ENCODE assay signal across 8 mouse cellular contexts in the genomic region with DNA sequence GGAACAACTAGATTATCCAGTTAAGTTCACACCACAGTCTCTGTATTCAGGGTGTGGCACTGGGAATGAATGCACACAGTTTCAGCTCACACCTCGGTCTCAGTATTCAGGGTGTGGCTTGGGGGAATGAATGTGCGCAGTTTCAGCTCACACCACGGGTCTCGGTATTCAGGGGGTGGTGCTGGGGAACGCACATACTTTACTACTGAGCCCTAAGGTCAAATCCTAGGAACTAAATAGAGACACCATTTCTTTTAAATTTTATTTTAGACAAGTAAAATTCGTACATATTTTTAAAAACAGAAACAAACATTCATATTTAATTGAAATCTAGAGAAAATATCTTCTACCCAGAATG. TPM values are rescaled to one million over a fixed set of nuclear protein-coding genes. Genes with fewer than 3 reads are reported as not detected.
DNase-seq lines count a peak whose midpoint lies in the region; ATAC-seq and TF ChIP-seq lines count a peak whose summit lies in the region.

No protein-coding gene starts in this region.

- H3K9ac ChIP-seq in liver, embryonic 15.5 days = no peak overlapping the region

- peak overlapping the region; percentile 97 for H3K27ac ChIP-seq in gastrocnemius, adult 2 months
- peak overlapping the region; percentile 16; the same call in 1 of the 2 replicates for H3K27ac ChIP-seq in embryonic fibroblast, embryonic 13.5 days (ENCODE audit: insufficient read depth, low read length)
- peak overlapping the region; percentile 66 for H3K27ac ChIP-seq in liver, embryonic 15.5 days (replicated peaks)

- no peak for TF ChIP-seq POLR2A in embryonic fibroblast, embryonic 13.5 days (IDR thresholded peaks at IDR 0.05; ENCODE audit: low read depth, low read length)

- H3K4me2 ChIP-seq in liver, embryonic 15.5 days = peak overlapping the region; percentile 37

- intact Hi-C loops in gastrocnemius, adult 2 months (cut with DNase I) = loop anchor here (2.0 kb wide), 1 partner anchor 77 kb away; no protein-coding TSS in a partner anchor
- intact Hi-C loops in gastrocnemius, postnatal 14 days (cut with DNase I; ENCODE audit: low total_unique reads) = no loop called here

- H3K9me3 ChIP-seq in liver, embryonic 15.5 days (replicated peaks) = no peaks in the 10 kb centered on the region

- TF ChIP-seq CTCF in gastrocnemius, adult 2 months (IDR thresholded peaks at IDR 0.05) = no peak
- no peak for TF ChIP-seq CTCF in embryonic fibroblast, embryonic 13.5 days (IDR thresholded peaks at IDR 0.05; ENCODE audit: borderline replicate concordance, insufficient read depth, low read length)

- H3K4me1 ChIP-seq in embryonic fibroblast, embryonic 13.5 days (ENCODE audit: control insufficient read depth, insufficient read depth, low read length) = peaks cover 24% of the 10 kb centered on the region
- H3K4me1 ChIP-seq in liver, embryonic 15.5 days (replicated peaks) = peaks cover 92% of the 10 kb centered on the region

- 40% methylated on average over 6 of the region's 6 CpGs for WGBS in liver, embryonic 15.5 days (ENCODE audit: insufficient replicate concordance)

- peak; percentile 53 for DNase-seq in gastrocnemius, adult 2 months
- no peak for DNase-seq in gastrocnemius, postnatal 14 days
- DNase-seq in 3134 (ENCODE audit: extremely low read depth, insufficient read length, low spot score) = peak; percentile 45
- no peak for DNase-seq in right cerebral cortex, postnatal 14 days
- DNase-seq in cerebellum, adult 11 months = no peak
- no peak for DNase-seq in cerebellum, postnatal 4 days (ENCODE audit: low spot score in 2 of 2)

- ATAC-seq in liver, embryonic 15.5 days (ENCODE audit: insufficient read depth) = peak; percentile 33; the same call in 1 of the 2 replicates

- H3K4me3 ChIP-seq in gastrocnemius, adult 2 months = peak overlapping the region; percentile 87
- H3K4me3 ChIP-seq in embryonic fibroblast, embryonic 13.5 days (ENCODE audit: insufficient read depth, low read length) = no peak overlapping the region
- no peak overlapping the region for H3K4me3 ChIP-seq in liver, embryonic 15.5 days (replicated peaks)

- H3K36me3 ChIP-seq in liver, embryonic 15.5 days (replicated peaks) = peaks cover 26% of the 10 kb centered on the region

- H3K27me3 ChIP-seq in liver, embryonic 15.5 days = no peaks in the 10 kb centered on the region

RNA-seq across cellular contexts. Expression of a gene that starts 18.0 kb away (rescaled TPM):
- total RNA-seq in gastrocnemius, adult 2 months (2021) = 10 to 100 TPM; 26.4 to 28.4 TPM
- total RNA-seq in gastrocnemius, postnatal 14 days (2021) = 10 to 100 TPM; 25.2 to 27.1 TPM
- 52.4 and 71.8 TPM in 2 replicates for polyA plus RNA-seq in embryonic fibroblast, embryonic 13.5 days (2011; ENCODE audit: insufficient read length, low read depth, missing spikeins)
- 34.3 and 34.9 TPM in 2 replicates for polyA plus RNA-seq in liver, embryonic 15.5 days (2015; fragmentation: Nextera tagmentation; extraction: Ambion mirVana)

Comparison
In these comparisons a context has a peak if more than half of its experiments do, and no peak if none do; other contexts are left out.
1. DNase-seq: peak in gastrocnemius, adult 2 months (single experiment) and 3134 (single experiment); none in gastrocnemius, postnatal 14 days (single experiment), right cerebral cortex, postnatal 14 days (single experiment), cerebellum, adult 11 months (single experiment) and cerebellum, postnatal 4 days (0 of 2).
2. H3K27ac ChIP-seq: peak in every context shown above with its lines; median percentile 97 in gastrocnemius, adult 2 months; 66 in liver, embryonic 15.5 days; 16 in embryonic fibroblast, embryonic 13.5 days.